In the genomic region with DNA sequence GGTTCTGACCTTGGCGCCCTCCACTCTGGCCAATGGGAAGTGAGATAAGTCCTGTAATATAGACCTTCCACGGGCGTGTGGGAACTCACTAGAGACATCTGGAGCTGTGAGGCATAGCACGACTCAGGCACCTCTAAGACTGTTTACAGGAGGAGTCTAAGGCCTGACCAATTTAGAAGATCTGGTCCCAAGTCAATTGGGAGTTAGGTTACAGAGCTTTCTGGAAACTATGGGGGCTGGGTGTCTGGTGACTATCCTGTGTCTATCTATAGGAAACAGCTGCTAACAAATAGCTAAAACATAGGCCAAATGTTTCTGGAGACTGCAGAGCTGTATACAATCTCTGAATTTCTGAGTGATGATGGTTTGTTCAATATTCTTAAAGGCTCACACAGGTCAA, we compare ENCODE assay signal across 31 mouse cellular contexts. TPM values are rescaled to one million over a fixed set of nuclear protein-coding genes. Genes with fewer than 3 reads are reported as not detected.
DNase-seq lines count a peak whose midpoint lies in the region; ATAC-seq and TF ChIP-seq lines count a peak whose summit lies in the region.
"Had no signal": no experiment of that assay in that cellular context is flagged by ENCODE, and none has a peak within 500 bp of the region (broad histone marks: within the 10 kb centered on the region; RNA-seq: fewer than 3 reads in every experiment).

No protein-coding gene starts in this region.

- peaks cover 4% of the 10 kb centered on the region for H3K9me3 ChIP-seq in limb, embryonic 14.5 days (ENCODE audit: control insufficient read depth, low read length)
- no peaks in the 10 kb centered on the region; the same call in 1 of the 2 replicates for H3K9me3 ChIP-seq in limb, embryonic 10.5 days (replicated peaks)
- H3K9me3 ChIP-seq in lung, embryonic 16.5 days (ENCODE audit: control insufficient read depth, low read length): peaks cover 4% of the 10 kb centered on the region; the same call in 1 of the 2 replicates
- H3K9me3 ChIP-seq: hindbrain, embryonic 15.5 days had no signal

- WGBS in limb, embryonic 14.5 days: 50% methylated on average over 4 of the region's 4 CpGs
- 64% methylated on average over 4 of the region's 4 CpGs for WGBS in limb, embryonic 10.5 days
- 58% methylated on average over 4 of the region's 4 CpGs for WGBS in lung, embryonic 16.5 days

- ATAC-seq in limb, embryonic 14.5 days (ENCODE audit: low FRiP score, low read depth): no peak
- peak; percentile 76 for ATAC-seq in lung, embryonic 16.5 days (ENCODE audit: low read depth)
- ATAC-seq: CD4-positive, CD25-positive, alpha-beta regulatory T cell, adult 4 months; forebrain, embryonic 13.5 days; forebrain, embryonic 16.5 days had no signal

- H3K4me1 ChIP-seq in limb, embryonic 14.5 days (ENCODE audit: control insufficient read depth, insufficient read depth, low read length): peaks cover 12% of the 10 kb centered on the region
- H3K4me1 ChIP-seq in limb, embryonic 10.5 days: peaks cover 11% of the 10 kb centered on the region
- H3K4me1 ChIP-seq in lung, embryonic 16.5 days (replicated peaks; ENCODE audit: control insufficient read depth, insufficient read depth, low read length): peaks cover 15% of the 10 kb centered on the region
- H3K4me1 ChIP-seq: forebrain, embryonic 13.5 days; hindbrain, embryonic 15.5 days had no signal

- no peak overlapping the region for H3K4me3 ChIP-seq in gastrocnemius, adult 2 months
- H3K4me3 ChIP-seq in limb, embryonic 14.5 days (replicated peaks; ENCODE audit: low read length): no peak overlapping the region
- no peak overlapping the region for H3K4me3 ChIP-seq in limb, embryonic 10.5 days
- H3K4me3 ChIP-seq in lung, embryonic 16.5 days (ENCODE audit: low read length): no peak overlapping the region
- H3K4me3 ChIP-seq: embryonic facial prominence, embryonic 13.5 days; forebrain, embryonic 10.5 days; forebrain, embryonic 13.5 days; hindbrain, embryonic 12.5 days; hindbrain, embryonic 15.5 days had no signal

- H3K27me3 ChIP-seq in limb, embryonic 14.5 days (ENCODE audit: control insufficient read depth, insufficient read depth, low read length): no peaks in the 10 kb centered on the region
- no peaks in the 10 kb centered on the region for H3K27me3 ChIP-seq in limb, embryonic 10.5 days (ENCODE audit: low read depth, poor library complexity, severe bottlenecking)
- no peaks in the 10 kb centered on the region for H3K27me3 ChIP-seq in lung, embryonic 16.5 days (ENCODE audit: control insufficient read depth, insufficient read depth, low read depth, low read length)
- H3K27me3 ChIP-seq: embryonic facial prominence, embryonic 13.5 days; forebrain, embryonic 13.5 days; hindbrain, embryonic 12.5 days; hindbrain, embryonic 15.5 days had no signal

- H3K36me3 ChIP-seq in limb, embryonic 14.5 days (ENCODE audit: control insufficient read depth, insufficient read depth, low read length): no peaks in the 10 kb centered on the region
- no peaks in the 10 kb centered on the region for H3K36me3 ChIP-seq in limb, embryonic 10.5 days
- H3K36me3 ChIP-seq in lung, embryonic 16.5 days (ENCODE audit: control insufficient read depth, insufficient read depth, low read length): no peaks in the 10 kb centered on the region
- H3K36me3 ChIP-seq: embryonic facial prominence, embryonic 13.5 days; forebrain, embryonic 10.5 days; hindbrain, embryonic 12.5 days; hindbrain, embryonic 15.5 days had no signal

- TF ChIP-seq POLR2A in limb, embryonic 14.5 days (IDR thresholded peaks at IDR 0.05; ENCODE audit: borderline replicate concordance, extremely low read depth, insufficient read depth, insufficient read length): no peak

- H3K27ac ChIP-seq in gastrocnemius, adult 2 months: peak overlapping the region; percentile 38; the same call in 1 of the 2 replicates
- H3K27ac ChIP-seq in limb, embryonic 14.5 days (replicated peaks; ENCODE audit: low read depth, low read length): no peak overlapping the region
- no peak overlapping the region for H3K27ac ChIP-seq in limb, embryonic 10.5 days
- H3K27ac ChIP-seq in lung, embryonic 16.5 days (ENCODE audit: low read length): peak overlapping the region; percentile 70
- H3K27ac ChIP-seq: embryonic facial prominence, embryonic 13.5 days; forebrain, embryonic 10.5 days; forebrain, embryonic 13.5 days; hindbrain, embryonic 12.5 days; hindbrain, embryonic 15.5 days had no signal

- intact Hi-C loops in gastrocnemius, adult 2 months (cut with DNase I): no loop called here

- H3K4me2 ChIP-seq in limb, embryonic 14.5 days (replicated peaks; ENCODE audit: low read depth, low read length, severe bottlenecking): no peak overlapping the region
- no peak overlapping the region for H3K4me2 ChIP-seq in lung, embryonic 16.5 days (ENCODE audit: low read depth, low read length)
- H3K4me2 ChIP-seq: embryonic facial prominence, embryonic 13.5 days; forebrain, embryonic 13.5 days; heart, embryonic 11.5 days; hindbrain, embryonic 12.5 days; hindbrain, embryonic 15.5 days had no signal

- TF ChIP-seq CTCF in gastrocnemius, adult 2 months (IDR thresholded peaks at IDR 0.05): no peak

- H3K9ac ChIP-seq in limb, embryonic 14.5 days (ENCODE audit: low read depth, low read length, severe bottlenecking): no peak overlapping the region
- H3K9ac ChIP-seq in lung, embryonic 16.5 days (ENCODE audit: low read length): no peak overlapping the region
- H3K9ac ChIP-seq: embryonic facial prominence, embryonic 13.5 days; forebrain, embryonic 13.5 days; hindbrain, embryonic 12.5 days; hindbrain, embryonic 15.5 days had no signal

- no peak for DNase-seq in gastrocnemius, adult 2 months
- no peak for DNase-seq in gastrocnemius, postnatal 4 days (ENCODE audit: low spot score in 2 of 2)
- peak; percentile 28 for DNase-seq in limb, embryonic 14.5 days (ENCODE audit: low spot score)
- no peak for DNase-seq in limb, embryonic 10.5 days (ENCODE audit: low spot score)
- no peak for DNase-seq in lung, postnatal 4 days
- DNase-seq in right cerebral cortex, postnatal 10 days (ENCODE audit: low spot score in 2 of 2): no peak
- DNase-seq: adrenal gland, adult 2 months; adrenal gland, postnatal 14 days; cerebellum, adult 11 months; cerebellum, adult 2 months; cerebellum, adult 9-11 months; cerebellum, postnatal 25 days; gastrocnemius, postnatal 36 days had no signal

RNA-seq across cellular contexts. Expression of gene Foxi1, which starts 41.5 kb away (rescaled TPM):
- total RNA-seq in gastrocnemius, adult 2 months (2021): not detected
- total RNA-seq in gastrocnemius, postnatal 4 days (2021): not detected
- polyA plus RNA-seq in limb, embryonic 14.5 days (2012; rRNA removed): not detected in 2 replicates
- not detected in 2 replicates for polyA plus RNA-seq in limb, embryonic 14.5 days (2014; fragmentation: Nextera tagmentation; extraction: Ambion mirVana)
- polyA plus RNA-seq in limb, embryonic 10.5 days (2016; fragmentation: Nextera tagmentation; extraction: Ambion mirVana): not detected in 2 replicates
- polyA plus RNA-seq in lung, embryonic 16.5 days (2015; fragmentation: Nextera tagmentation; extraction: Ambion mirVana): not detected in 2 replicates
- total RNA-seq: adrenal gland, adult 2 months; adrenal gland, postnatal 14 days; common myeloid progenitor, adult 5-6 weeks; gastrocnemius, adult 8-10 months; gastrocnemius, postnatal 36 days; heart, adult 8-10 months; heart, postnatal 25 days; hematopoietic stem cell, adult 5-6 weeks; MEL had no signal
- polyA plus RNA-seq: adrenal gland, adult 2 months; C2C12; CD4-positive, CD25-positive, alpha-beta regulatory T cell, adult 4 months; cerebellum, adult 2 months; embryonic facial prominence, embryonic 13.5 days; forebrain, embryonic 10.5 days; forebrain, embryonic 13.5 days; forebrain, embryonic 16.5 days; heart, embryonic 11.5 days; heart, embryonic 14.5 days; heart, postnatal 0 days; hindbrain, embryonic 15.5 days had no signal

Comparison
In these comparisons a context has a peak if more than half of its experiments do, and no peak if none do; other contexts are left out.
1. H3K27ac ChIP-seq: peak in gastrocnemius, adult 2 months (single experiment) and lung, embryonic 16.5 days (single experiment); none in limb, embryonic 14.5 days (single experiment) and limb, embryonic 10.5 days (single experiment).